ENCODE assay signal across 8 mouse cellular contexts in the genomic region with DNA sequence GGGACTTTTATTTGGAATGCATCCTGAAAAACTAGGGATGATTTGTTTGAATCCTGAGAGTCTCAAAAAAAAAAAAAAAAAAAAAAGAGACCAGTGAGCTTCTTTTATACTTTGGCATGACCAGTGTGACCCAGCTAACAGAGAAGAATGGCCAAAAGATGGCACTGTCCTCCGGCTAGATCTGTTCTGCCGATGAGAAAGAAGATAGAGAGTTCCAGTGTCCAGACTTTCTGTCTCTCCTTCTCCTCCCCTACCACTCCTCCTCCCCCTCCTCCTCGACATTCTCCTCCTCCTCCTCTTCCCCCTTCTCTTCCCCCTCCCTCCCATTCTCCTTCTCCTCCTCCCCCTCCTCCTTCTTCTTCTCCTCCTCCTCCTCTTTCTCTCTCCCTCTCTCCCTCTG.
A peak's percentile ranks its signal among the peaks of the same experiment; 100 is the strongest.
DNase-seq lines count a peak whose midpoint lies in the region.

No protein-coding gene starts in this region.

- peak; percentile 18 for DNase-seq in adrenal gland, adult 2 months
- DNase-seq in adrenal gland, postnatal 4 days (ENCODE audit: low spot score in 2 of 2): no peak
- peak; percentile 20 to 45 for DNase-seq in left cerebral cortex, postnatal 14 days (ENCODE audit: low spot score in 2 of 2)
- no peak for DNase-seq in left cerebral cortex, adult 18-20 months (ENCODE audit: low spot score in 2 of 2)
- DNase-seq in cerebellum, postnatal 36 days: peak; percentile 60 to 61
- peak; percentile 17 for DNase-seq in mesoderm, embryonic 11.5 days (ENCODE audit: low read depth, low spot score)
- DNase-seq in thymus, postnatal 36 days: no peak
- no peak for DNase-seq in gastrocnemius, postnatal 14 days

- intact Hi-C loops in left cerebral cortex, postnatal 14 days (cut with DNase I): no loop called here
- intact Hi-C loops in gastrocnemius, postnatal 14 days (cut with DNase I; ENCODE audit: low total_unique reads): loop anchor here (10.0 kb wide), 1 partner anchor 168 kb away; a partner anchor contains a TSS

Comparison
In these comparisons a context has a peak if more than half of its experiments do, and no peak if none do; other contexts are left out.
1. DNase-seq: peak in adrenal gland, adult 2 months (single experiment), left cerebral cortex, postnatal 14 days (2 of 2), cerebellum, postnatal 36 days (2 of 2) and mesoderm, embryonic 11.5 days (single experiment); none in adrenal gland, postnatal 4 days (0 of 2), left cerebral cortex, adult 18-20 months (0 of 2), thymus, postnatal 36 days (0 of 2) and gastrocnemius, postnatal 14 days (single experiment).